Mouse (Mus musculus) thymus, adult 2 months (tissue): ENCODE measurements around the gene Gm9833.

ENCODE experiments used
- CTCF ChIP-seq: fragments of 200-500 bp; IDR thresholded peaks from 2 replicates; pipeline ENCODE4 v1.5.1; 2012; ENCODE audit warnings: mild to moderate bottlenecking, control low read depth, low read length, moderate library complexity, borderline replicate concordance; ENCODE audit not compliant: control insufficient read depth, poor library complexity, insufficient read depth; ENCODE audit errors: extremely low read depth
- POLR2A ChIP-seq: fragments of 200-500 bp; IDR thresholded peaks from 2 replicates; pipeline ENCODE4 v1.6.1; 2012; ENCODE audit warnings: mild to moderate bottlenecking, low read length, control low read depth, moderate library complexity; ENCODE audit not compliant: control insufficient read depth, poor library complexity, insufficient read depth; ENCODE audit errors: extremely low read depth

DNA sequence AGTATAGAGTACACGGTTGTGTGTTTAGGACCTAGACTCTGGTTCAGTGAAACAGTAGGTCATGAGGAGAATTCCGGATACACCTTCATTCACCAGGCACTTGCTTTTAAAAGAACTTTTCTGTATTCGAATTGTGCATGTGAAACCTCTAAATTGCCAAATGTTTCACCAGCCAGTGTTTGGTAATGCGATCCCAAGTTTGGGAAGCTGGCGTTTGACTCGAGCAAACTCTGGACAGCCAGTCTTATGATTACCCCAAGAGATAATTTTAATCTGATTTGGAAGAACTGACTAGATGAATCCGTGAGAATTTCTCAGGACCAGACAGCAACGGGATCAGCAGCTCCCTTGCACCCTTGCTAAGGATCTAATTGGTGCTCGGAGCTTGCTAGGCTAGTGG lies 33.3 kb downstream of the Gm9833 start:
- no peak for TF ChIP-seq POLR2A
- no peak for TF ChIP-seq CTCF
